Mouse (Mus musculus): Measurements from ENCODE around the gene Catsperz.

DNA sequence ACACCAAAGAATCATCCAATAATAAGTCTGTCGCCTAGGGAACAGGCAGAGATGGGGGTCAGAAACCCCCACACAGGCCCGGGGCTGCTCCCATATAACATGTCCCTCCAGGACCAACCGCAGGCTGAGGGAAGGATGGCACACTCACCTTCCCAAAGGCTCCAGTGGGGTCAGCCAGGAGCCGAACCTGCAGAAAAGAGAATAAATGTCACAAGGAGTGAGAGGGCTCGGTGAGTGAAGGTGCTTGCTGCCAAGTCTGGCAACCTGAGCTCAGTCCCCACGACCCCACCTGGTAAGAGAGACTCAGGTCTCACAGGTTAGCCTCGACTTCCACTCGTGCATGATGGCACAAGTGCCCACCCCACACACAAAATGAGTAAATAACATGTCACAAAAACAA, 18.1 kb downstream of the Catsperz start:
- no peak for TF ChIP-seq CTCF (IDR thresholded peaks at IDR 0.05; ENCODE audit: low read depth)
- no peak for TF ChIP-seq EP300 (IDR thresholded peaks at IDR 0.05; ENCODE audit: low read depth)

Measured in liver, postnatal 0 days (tissue).